8 mouse cellular contexts compared by ENCODE assay signal in genomic region chr8:115186882-115187281, GRCm38 (mm10).
DNase-seq lines count a peak whose midpoint lies in the region; ATAC-seq and TF ChIP-seq lines count a peak whose summit lies in the region.

No protein-coding gene starts in this region.

- no peak for ATAC-seq in kidney, embryonic 15.5 days (replicated peaks; ENCODE audit: low FRiP score)
- peak; percentile 67 for ATAC-seq in forebrain, embryonic 16.5 days
- no peak for ATAC-seq in megakaryocyte progenitor cell, adult 5-6 weeks (replicated peaks; ENCODE audit: poor library complexity)
- ATAC-seq in heart, embryonic 11.5 days (replicated peaks; ENCODE audit: insufficient number of reproducible peaks, low FRiP score, low TSS enrichment) = no peak

- no peaks in the 10 kb centered on the region for H3K36me3 ChIP-seq in kidney, embryonic 15.5 days
- no peaks in the 10 kb centered on the region for H3K36me3 ChIP-seq in forebrain, embryonic 16.5 days (ENCODE audit: control insufficient read depth, insufficient read depth)
- H3K36me3 ChIP-seq in limb, embryonic 10.5 days = no peaks in the 10 kb centered on the region
- no peaks in the 10 kb centered on the region for H3K36me3 ChIP-seq in heart, embryonic 11.5 days (ENCODE audit: control insufficient read depth, insufficient read depth, low read length)

- 6% methylated on average over 2 of the region's 2 CpGs for WGBS in kidney, embryonic 15.5 days
- 5% methylated on average over 1 of the region's 2 CpGs for WGBS in forebrain, embryonic 16.5 days
- WGBS in limb, embryonic 10.5 days = 5% methylated on average over 2 of the region's 2 CpGs
- WGBS in heart, embryonic 11.5 days (ENCODE audit: insufficient replicate concordance) = 19% methylated on average over 1 of the region's 2 CpGs

- DNase-seq in kidney, adult 11 months = peak; percentile 58
- DNase-seq in embryo, embryonic 10.5 days (ENCODE audit: low spot score) = peak; percentile 80
- DNase-seq in limb, embryonic 10.5 days (ENCODE audit: low spot score) = peak; percentile 71
- no peak for DNase-seq in gastrocnemius, adult 2 months

- H3K9me3 ChIP-seq in kidney, embryonic 15.5 days (replicated peaks) = no peaks in the 10 kb centered on the region
- H3K9me3 ChIP-seq in forebrain, embryonic 16.5 days (ENCODE audit: control insufficient read depth, low read length) = no peaks in the 10 kb centered on the region
- no peaks in the 10 kb centered on the region for H3K9me3 ChIP-seq in limb, embryonic 10.5 days (replicated peaks)
- H3K9me3 ChIP-seq in heart, embryonic 11.5 days (replicated peaks; ENCODE audit: control insufficient read depth, low read length) = no peaks in the 10 kb centered on the region

- H3K4me1 ChIP-seq in kidney, embryonic 15.5 days = peaks cover 12% of the 10 kb centered on the region
- H3K4me1 ChIP-seq in forebrain, embryonic 16.5 days (replicated peaks; ENCODE audit: control insufficient read depth, insufficient read depth, low read length) = peaks cover 5% of the 10 kb centered on the region; the same call in 1 of the 2 replicates
- peaks cover 63% of the 10 kb centered on the region for H3K4me1 ChIP-seq in limb, embryonic 10.5 days
- H3K4me1 ChIP-seq in heart, embryonic 11.5 days (ENCODE audit: control insufficient read depth, insufficient read depth, low read length) = no peaks in the 10 kb centered on the region

- no peak overlapping the region for H3K4me2 ChIP-seq in kidney, embryonic 15.5 days
- H3K4me2 ChIP-seq in forebrain, embryonic 16.5 days (ENCODE audit: low read length) = no peak overlapping the region
- H3K4me2 ChIP-seq in heart, embryonic 11.5 days = no peak overlapping the region

- H3K9ac ChIP-seq in kidney, embryonic 15.5 days = no peak overlapping the region
- H3K9ac ChIP-seq in forebrain, embryonic 16.5 days (replicated peaks; ENCODE audit: low read depth, low read length) = no peak overlapping the region
- H3K9ac ChIP-seq in heart, embryonic 11.5 days (ENCODE audit: low read depth, low read length) = no peak overlapping the region

- no peak overlapping the region for H3K27ac ChIP-seq in kidney, embryonic 15.5 days
- H3K27ac ChIP-seq in forebrain, embryonic 16.5 days (ENCODE audit: low read length) = no peak overlapping the region
- H3K27ac ChIP-seq in limb, embryonic 10.5 days = peak overlapping the region; percentile 80
- no peak overlapping the region for H3K27ac ChIP-seq in heart, embryonic 11.5 days (ENCODE audit: low read depth, low read length)
- H3K27ac ChIP-seq in gastrocnemius, adult 2 months = no peak overlapping the region

- no peak for TF ChIP-seq CTCF in gastrocnemius, adult 2 months (IDR thresholded peaks at IDR 0.05)

- H3K27me3 ChIP-seq in kidney, embryonic 15.5 days = peaks cover 3% of the 10 kb centered on the region; the same call in 1 of the 2 replicates
- H3K27me3 ChIP-seq in forebrain, embryonic 16.5 days (replicated peaks; ENCODE audit: control insufficient read depth, insufficient read depth, low read length) = 0 out of 2 replicates have a peak, but pooled peaks cover 5% of the 10 kb centered on the region
- no peaks in the 10 kb centered on the region for H3K27me3 ChIP-seq in limb, embryonic 10.5 days (ENCODE audit: low read depth, poor library complexity, severe bottlenecking)
- no peaks in the 10 kb centered on the region for H3K27me3 ChIP-seq in heart, embryonic 11.5 days (ENCODE audit: control insufficient read depth, insufficient read depth, low read length)

- intact Hi-C loops in gastrocnemius, adult 2 months (cut with DNase I) = no loop called here

- no peak overlapping the region for H3K4me3 ChIP-seq in kidney, embryonic 15.5 days (replicated peaks)
- no peak overlapping the region for H3K4me3 ChIP-seq in forebrain, embryonic 16.5 days (replicated peaks; ENCODE audit: low read length)
- H3K4me3 ChIP-seq in limb, embryonic 10.5 days = no peak overlapping the region
- no peak overlapping the region for H3K4me3 ChIP-seq in heart, embryonic 11.5 days (ENCODE audit: low read depth, low read length)
- no peak overlapping the region for H3K4me3 ChIP-seq in gastrocnemius, adult 2 months
